Mouse (Mus musculus): ENCODE results near the gene Serpinb5.

DNA sequence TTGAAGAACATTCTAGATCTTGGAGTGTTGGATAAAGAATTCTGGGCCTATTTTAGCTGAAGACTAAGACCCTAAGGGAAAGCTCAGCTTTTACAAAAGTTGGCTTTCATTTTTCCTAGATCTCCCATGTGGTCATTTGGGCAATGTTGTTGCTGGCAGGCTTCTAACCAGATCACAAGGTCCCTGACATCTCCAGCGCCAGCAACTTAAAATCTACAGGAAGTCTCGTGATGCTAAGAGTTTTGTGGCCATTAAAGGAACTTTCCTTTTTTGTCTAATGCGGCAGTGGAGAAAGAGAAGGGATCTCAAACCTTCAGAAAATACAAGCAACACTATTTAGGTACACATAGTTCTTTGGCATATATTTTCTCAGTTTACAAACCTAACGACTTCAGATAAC is 21.8 kb downstream of the Serpinb5 start:
- TF ChIP-seq CTCF (IDR thresholded peaks at IDR 0.05; ENCODE audit: low read depth) (no peak), EP300 (IDR thresholded peaks at IDR 0.05; ENCODE audit: low read depth) (no peak)
